8 mouse cellular contexts compared by ENCODE assay signal in genomic region chr3:108085721-108086469, GRCm38 (mm10). TPM values are rescaled to one million over a fixed set of nuclear protein-coding genes. Genes with fewer than 3 reads are reported as not detected.
DNase-seq lines count a peak whose midpoint lies in the region; ATAC-seq and TF ChIP-seq lines count a peak whose summit lies in the region.

No protein-coding gene starts in this region.

- DNase-seq in MEL (ENCODE audit: low read depth, low spot score), result peak; percentile 65
- peak; percentile 46 for DNase-seq in forebrain, embryonic 14.5 days (ENCODE audit: low spot score)
- DNase-seq in heart, postnatal 4 days, result peak; percentile 84
- peak; percentile 47 to 58 for DNase-seq in layer of hippocampus, adult 2 months (ENCODE audit: low spot score in 2 of 2)
- DNase-seq in lung, postnatal 0 days (ENCODE audit: low spot score), result peak; percentile 89
- peak; percentile 60 for DNase-seq in ovary, postnatal 14 days (ENCODE audit: low spot score)
- DNase-seq in c-Kit-positive CD71-positive TER-119-positive erythroid progenitor cells, embryonic 14.5 days (ENCODE audit: low spot score), result no peak

- H3K4me3 ChIP-seq in MEL (ENCODE audit: control insufficient read depth in 1 of 2, insufficient read depth in 1 of 2, low read depth in 2 of 2, low read length in 2 of 2), result peak overlapping the region; percentile 81 to 89
- H3K4me3 ChIP-seq in brown adipose tissue, adult 24 weeks (ENCODE audit: insufficient read depth, low read depth, low read length), result peak overlapping the region; percentile 66
- peak overlapping the region; percentile 51 for H3K4me3 ChIP-seq in forebrain, embryonic 14.5 days (ENCODE audit: low read depth, low read length)
- H3K4me3 ChIP-seq in layer of hippocampus, adult 2 months, result peak overlapping the region; percentile 71
- H3K4me3 ChIP-seq in lung, postnatal 0 days (ENCODE audit: low read depth, low read length), result peak overlapping the region; percentile 60

- peaks cover 12 to 34% of the 10 kb centered on the region in 2 experiments for H3K4me1 ChIP-seq in MEL (ENCODE audit: control insufficient read depth in 1 of 2, insufficient read depth in 2 of 2, low read length in 2 of 2)
- no peaks in the 10 kb centered on the region for H3K4me1 ChIP-seq in brown adipose tissue, adult 24 weeks (ENCODE audit: control insufficient read depth, insufficient read depth, insufficient read length, low read length)
- peaks cover 22% of the 10 kb centered on the region for H3K4me1 ChIP-seq in forebrain, embryonic 14.5 days (ENCODE audit: control insufficient read depth, insufficient read depth, low read length)
- peaks cover 14% of the 10 kb centered on the region; the same call in 1 of the 2 replicates for H3K4me1 ChIP-seq in lung, postnatal 0 days (ENCODE audit: insufficient read depth, low read depth, low read length)

- peak overlapping the region; percentile 71 for H3K27ac ChIP-seq in MEL (ENCODE audit: control insufficient read depth, low read depth, low read length)
- peak overlapping the region; percentile 87 for H3K27ac ChIP-seq in brown adipose tissue, adult 24 weeks (replicated peaks; ENCODE audit: low read depth, low read length)
- peak overlapping the region; percentile 65 for H3K27ac ChIP-seq in forebrain, embryonic 14.5 days (ENCODE audit: low read depth, low read length)
- H3K27ac ChIP-seq in layer of hippocampus, adult 2 months, result peak overlapping the region; percentile 94
- H3K27ac ChIP-seq in lung, postnatal 0 days (ENCODE audit: low read length), result peak overlapping the region; percentile 57

- H3K79me2 ChIP-seq in MEL (ENCODE audit: control insufficient read depth, insufficient read depth, low read length, poor library complexity), result peaks cover 53% of the 10 kb centered on the region

- no peak for TF ChIP-seq RAD21 in MEL (IDR thresholded peaks at IDR 0.05; ENCODE audit: low read depth, low read length)

- peak overlapping the region; percentile 80 for H3K4me2 ChIP-seq in forebrain, embryonic 14.5 days (ENCODE audit: low read length)
- H3K4me2 ChIP-seq in lung, postnatal 0 days (replicated peaks; ENCODE audit: low read depth, low read length), result peak overlapping the region; percentile 100

- no peaks in the 10 kb centered on the region for H3K27me3 ChIP-seq in MEL (ENCODE audit: control insufficient read depth in 1 of 2, insufficient read depth in 2 of 2, low read length in 2 of 2)
- no peaks in the 10 kb centered on the region for H3K27me3 ChIP-seq in forebrain, embryonic 14.5 days (replicated peaks; ENCODE audit: control insufficient read depth, insufficient read depth, low read length)
- no peaks in the 10 kb centered on the region for H3K27me3 ChIP-seq in lung, postnatal 0 days (replicated peaks; ENCODE audit: insufficient read depth, low read length)

- no peak; a peak in 1 of 4 replicates for TF ChIP-seq POLR2A in MEL (IDR thresholded peaks at IDR 0.05; ENCODE audit: control insufficient read depth in 1 of 2, insufficient read depth in 1 of 2, low read depth in 1 of 2, low read length in 2 of 2, poor library complexity in 1 of 2)

- H3K9ac ChIP-seq in MEL (ENCODE audit: control insufficient read depth, low read depth, low read length, poor library complexity, severe bottlenecking), result peak overlapping the region; percentile 92
- peak overlapping the region; percentile 73 for H3K9ac ChIP-seq in forebrain, embryonic 14.5 days (ENCODE audit: low read length)
- H3K9ac ChIP-seq in lung, postnatal 0 days (replicated peaks; ENCODE audit: low read depth), result peak overlapping the region; percentile 48

- no peak for TF ChIP-seq CTCF in MEL (IDR thresholded peaks at IDR 0.05 in 2 of 3, conservative IDR thresholded peaks at IDR 0.05 in 1 of 3; ENCODE audit: control insufficient read depth in 1 of 3, insufficient read depth in 1 of 3, low read depth in 2 of 3, low read length in 3 of 3, poor library complexity in 1 of 3, severe bottlenecking in 1 of 3)
- no peak for TF ChIP-seq CTCF in layer of hippocampus, adult 2 months (conservative IDR thresholded peaks at IDR 0.05)
- TF ChIP-seq CTCF in lung, postnatal 0 days (IDR thresholded peaks at IDR 0.05), result no peak

- no peaks in the 10 kb centered on the region for H3K9me3 ChIP-seq in MEL (replicated peaks; ENCODE audit: insufficient read depth, low read length)
- no peaks in the 10 kb centered on the region for H3K9me3 ChIP-seq in forebrain, embryonic 14.5 days (replicated peaks; ENCODE audit: control insufficient read depth, low read length)
- no peaks in the 10 kb centered on the region for H3K9me3 ChIP-seq in lung, postnatal 0 days (ENCODE audit: low read length)

- H3K36me3 ChIP-seq in MEL (ENCODE audit: control insufficient read depth in 1 of 2, insufficient read depth in 2 of 2, low read length in 2 of 2), result peaks cover 0 to 34% of the 10 kb centered on the region in 2 experiments; a peak in 2 of 4 replicates
- 0 out of 2 replicates have a peak, but pooled peaks cover under 1% of the 10 kb centered on the region for H3K36me3 ChIP-seq in forebrain, embryonic 14.5 days (ENCODE audit: control insufficient read depth, insufficient read depth, low read length)
- H3K36me3 ChIP-seq in lung, postnatal 0 days (ENCODE audit: insufficient read depth, low read length), result no peaks in the 10 kb centered on the region

- ATAC-seq in forebrain, embryonic 14.5 days, result peak; percentile 51
- peak; percentile 83 for ATAC-seq in lung, postnatal 0 days

- WGBS in forebrain, embryonic 14.5 days, result under 1% methylated on average over 31 of the region's 31 CpGs
- 0% methylated on average over 31 of the region's 31 CpGs for WGBS in lung, postnatal 0 days

- 0 out of 4 replicates have a peak, but pooled peaks of 1 of the 2 experiments have one; percentile 5 for TF ChIP-seq EP300 in MEL (IDR thresholded peaks at IDR 0.05; ENCODE audit: low read depth in 1 of 2, low read length in 2 of 2)
- TF ChIP-seq EP300 in lung, postnatal 0 days (IDR thresholded peaks at IDR 0.05), result no peak

TF ChIP-seq in MEL, 35 proteins besides CTCF, POLR2A, EP300 and RAD21:
- TF ChIP-seq TAL1 (IDR thresholded peaks at IDR 0.05; ENCODE audit: low read length) (no peak), ETS1 (IDR thresholded peaks at IDR 0.05; ENCODE audit: low read depth, low read length) (no peak), ZMIZ1 (IDR thresholded peaks at IDR 0.05; ENCODE audit: low read depth, low read length) (peak; percentile 56), CHD1 (IDR thresholded peaks at IDR 0.05; ENCODE audit: low read depth, low read length) (peak; percentile 91), SIN3A (IDR thresholded peaks at IDR 0.05; ENCODE audit: low read length) (peak; percentile 16; the same call in 1 of the 2 replicates), HCFC1 (IDR thresholded peaks at IDR 0.05; ENCODE audit: low read depth, low read length) (peak; percentile 5; the same call in 1 of the 2 replicates), NELFE (IDR thresholded peaks at IDR 0.05; ENCODE audit: low read depth, low read length) (0 out of 2 replicates have a peak, but pooled peaks have one; percentile 28)

RNA-seq across cellular contexts. Expression of gene Ampd2, which starts 0.6 kb away (rescaled TPM):
- 54.9 and 69.1 TPM in 2 replicates for total RNA-seq in MEL (2012; rRNA removed)
- polyA plus RNA-seq in MEL (2012; ENCODE audit: insufficient read depth in 1 of 2, insufficient read length in 2 of 2, low read depth in 1 of 2, low replicate concordance in 2 of 2, missing spikeins in 1 of 2), result 100 to 1,000 TPM in 1 of 2 experiments, not detected in 1; 201 TPM
- polyA plus RNA-seq in brown adipose tissue, adult 24 weeks (2012; ENCODE audit: insufficient read depth, insufficient read length, missing spikeins), result 13.5 and 16.4 TPM in 2 replicates
- polyA plus RNA-seq in forebrain, embryonic 14.5 days (2014; fragmentation: Nextera tagmentation; extraction: Ambion mirVana), result 27.1 and 39.0 TPM in 2 replicates
- total RNA-seq in heart, postnatal 4 days (2021), result 10 to 100 TPM; 16.7 to 16.9 TPM
- total RNA-seq in layer of hippocampus, adult 2 months (2021), result 10 to 100 TPM; 74.0 to 76.7 TPM
- 11.6 and 12.6 TPM in 2 replicates for polyA plus RNA-seq in lung, postnatal 0 days (2015; fragmentation: Nextera tagmentation; extraction: Ambion mirVana)

RNA-seq across cellular contexts. Expression of gene Gnat2, which starts 6.7 kb away (rescaled TPM):
- total RNA-seq in MEL (2012; rRNA removed), result 4.7 and 6.4 TPM in 2 replicates
- polyA plus RNA-seq in MEL (2012; ENCODE audit: insufficient read depth in 1 of 2, insufficient read length in 2 of 2, low read depth in 1 of 2, low replicate concordance in 2 of 2, missing spikeins in 1 of 2), result 10 to 100 TPM in 1 of 2 experiments, not detected in 1; 12.4 TPM
- polyA plus RNA-seq in brown adipose tissue, adult 24 weeks (2012; ENCODE audit: insufficient read depth, insufficient read length, missing spikeins), result not detected in 2 replicates
- 0.28 and 0.36 TPM in 2 replicates for polyA plus RNA-seq in forebrain, embryonic 14.5 days (2014; fragmentation: Nextera tagmentation; extraction: Ambion mirVana)
- under 1 TPM; 0.31 to 0.34 TPM for total RNA-seq in heart, postnatal 4 days (2021)
- not detected for total RNA-seq in layer of hippocampus, adult 2 months (2021)
- 0.33 and 0.45 TPM in 2 replicates for polyA plus RNA-seq in lung, postnatal 0 days (2015; fragmentation: Nextera tagmentation; extraction: Ambion mirVana)

RNA-seq across cellular contexts. Expression of gene Gstm4, which starts 41.2 kb away (rescaled TPM):
- 1.3 and 1.4 TPM in 2 replicates for total RNA-seq in MEL (2012; rRNA removed)
- 1 to 10 TPM in 1 of 2 experiments, not detected in 1; 7.4 TPM for polyA plus RNA-seq in MEL (2012; ENCODE audit: insufficient read depth in 1 of 2, insufficient read length in 2 of 2, low read depth in 1 of 2, low replicate concordance in 2 of 2, missing spikeins in 1 of 2)
- 17.4 and 30.2 TPM in 2 replicates for polyA plus RNA-seq in brown adipose tissue, adult 24 weeks (2012; ENCODE audit: insufficient read depth, insufficient read length, missing spikeins)
- 15.3 and 17.6 TPM in 2 replicates for polyA plus RNA-seq in forebrain, embryonic 14.5 days (2014; fragmentation: Nextera tagmentation; extraction: Ambion mirVana)
- total RNA-seq in heart, postnatal 4 days (2021), result 10 to 100 TPM; 11.8 to 12.7 TPM
- total RNA-seq in layer of hippocampus, adult 2 months (2021), result 10 to 100 TPM; 11.5 to 12.3 TPM
- 11.2 and 13.4 TPM in 2 replicates for polyA plus RNA-seq in lung, postnatal 0 days (2015; fragmentation: Nextera tagmentation; extraction: Ambion mirVana)
